Mouse (Mus musculus): ENCODE results near the gene Dcx.

GRCm38 (mm10) chrX:143933671-143934070 is 560 bp upstream of the Dcx start:
- TF ChIP-seq POLR2A (IDR thresholded peaks at IDR 0.05; ENCODE audit: borderline replicate concordance, insufficient read depth, low read length): no peak
- TF ChIP-seq CTCF (IDR thresholded peaks at IDR 0.05; ENCODE audit: borderline replicate concordance, insufficient read depth, low read depth, low read length): no peak

All from cerebellum, adult 2 months (tissue).